Mouse (Mus musculus) 416B (cell line): ENCODE measurements around the gene Snd1.

Experiments
- DNase-seq: peaks from one replicate; pipeline ENCODE4 v3.0.0; 2011; ENCODE audit warnings: low read depth

Snd1 gene

GRCm38 (mm10) chr6:28842375-28843276, 367.7 kb downstream of the Snd1 start:
- no peak for DNase-seq

GRCm38 (mm10) chr6:28845610-28846009, 370.7 kb downstream of the Snd1 start:
- no peak for DNase-seq

GRCm38 (mm10) chr6:28847616-28848015, 372.7 kb downstream of the Snd1 start:
- DNase-seq, result no peak

- DNase-seq, result no peak
Measured at GRCm38 (mm10) chr6:28848285-28848794, 373.4 kb downstream of the Snd1 start.

GRCm38 (mm10) chr6:28848891-28849290, 374.0 kb downstream of the Snd1 start:
- no peak for DNase-seq

GRCm38 (mm10) chr6:28849317-28849716, 374.4 kb downstream of the Snd1 start:
- DNase-seq, result no peak

GRCm38 (mm10) chr6:28850326-28850900, 375.5 kb downstream of the Snd1 start:
- DNase-seq, result no peak

- DNase-seq, result no peak
Measured at GRCm38 (mm10) chr6:28852342-28852741, 377.4 kb downstream of the Snd1 start.

GRCm38 (mm10) chr6:28853164-28853563, 378.2 kb downstream of the Snd1 start:
- no peak for DNase-seq

GRCm38 (mm10) chr6:28853654-28854053, 378.7 kb downstream of the Snd1 start:
- DNase-seq, result no peak

GRCm38 (mm10) chr6:28854598-28854997, 379.7 kb downstream of the Snd1 start:
- no peak for DNase-seq

- no peak for DNase-seq
Measured at GRCm38 (mm10) chr6:28855442-28855841, 380.5 kb downstream of the Snd1 start.

- no peak for DNase-seq
Measured at GRCm38 (mm10) chr6:28856789-28857188, 381.9 kb downstream of the Snd1 start.

- DNase-seq, result no peak
Measured at GRCm38 (mm10) chr6:28857198-28858180, 382.6 kb downstream of the Snd1 start.

GRCm38 (mm10) chr6:28859094-28859493, 384.2 kb downstream of the Snd1 start:
- DNase-seq, result no peak

- DNase-seq, result no peak
Measured at GRCm38 (mm10) chr6:28860450-28860849, 385.5 kb downstream of the Snd1 start.

GRCm38 (mm10) chr6:28860922-28861321, 386.0 kb downstream of the Snd1 start:
- DNase-seq, result no peak

GRCm38 (mm10) chr6:28862304-28862703, 387.4 kb downstream of the Snd1 start:
- no peak for DNase-seq

- no peak for DNase-seq
Measured at GRCm38 (mm10) chr6:28864684-28865083, 389.7 kb downstream of the Snd1 start.

GRCm38 (mm10) chr6:28865112-28865511, 390.2 kb downstream of the Snd1 start:
- DNase-seq, result no peak

- peak; percentile 56 for DNase-seq
Measured at GRCm38 (mm10) chr6:28866206-28866605, 391.3 kb downstream of the Snd1 start.
